Mouse (Mus musculus) CH12.LX (cell line): Measurements from ENCODE around the gene Wnk2. TPM values are rescaled to one million over a fixed set of nuclear protein-coding genes. Genes with fewer than 3 reads are reported as not detected.

Source experiments
- DNase-seq: peaks from one replicate; pipeline ENCODE4 v3.0.0-alpha.2; 2013; ENCODE audit errors: extremely low read depth
- H3K27ac ChIP-seq: 2 replicates; pipeline ENCODE4 v1.5.1; 2012; ENCODE audit warnings: low read depth, mild to moderate bottlenecking, control low read depth, moderate library complexity; ENCODE audit not compliant: insufficient read depth
- H3K27me3 ChIP-seq: replicated peaks from 2 replicates; pipeline ENCODE3; 2012; ENCODE audit warnings: inconsistent platforms
- H3K36me3 ChIP-seq, 2 experiments: replicated peaks in 1 of 2; 2 replicates each; pipeline versions ENCODE3 to v1.6.1; 2012; ENCODE audit warnings: inconsistent platforms in 1 of 2, low read length in 1 of 2, mild to moderate bottlenecking in 1 of 2, mixed read lengths in 1 of 2, moderate library complexity in 1 of 2; ENCODE audit not compliant: control insufficient read depth in 1 of 2, insufficient read depth in 1 of 2
- H3K4me1 ChIP-seq, 2 experiments: 2 replicates each; pipeline ENCODE4 v1.6.1; 2012; ENCODE audit warnings: inconsistent platforms in 1 of 2, moderate library complexity in 1 of 2; ENCODE audit not compliant: insufficient read depth in 2 of 2, control insufficient read depth in 1 of 2
- H3K4me2 ChIP-seq: 2 replicates; pipeline ENCODE4 v1.6.1; 2012; ENCODE audit warnings: low read depth, mild to moderate bottlenecking, control low read depth; ENCODE audit not compliant: poor library complexity, insufficient read depth, severe bottlenecking
- H3K4me3 ChIP-seq, 3 experiments: fragments of 150-350 bp in 1 of 3; sonication (generic) in 1 of 3; replicated peaks in 1 of 3; 2 replicates each; pipeline versions ENCODE3 to v1.5.1; 2011 to 2012; ENCODE audit warnings: low read depth in 2 of 3, low read length in 2 of 3, mild to moderate bottlenecking in 2 of 3, moderate library complexity in 2 of 3, control low read depth in 1 of 3, improper control_type of control experiment in 1 of 3, inconsistent platforms in 1 of 3, mixed read lengths in 1 of 3; ENCODE audit not compliant: poor library complexity in 1 of 3
- H3K79me2 ChIP-seq: replicated peaks from 2 replicates; pipeline ENCODE4 v1.6.1; 2012; ENCODE audit warnings: mild to moderate bottlenecking, moderate library complexity; ENCODE audit not compliant: control insufficient read depth, poor library complexity, insufficient read depth, severe bottlenecking; ENCODE audit errors: extremely low read depth
- H3K9ac ChIP-seq: 2 replicates; pipeline ENCODE4 v1.6.1; 2012; ENCODE audit warnings: low read depth, mild to moderate bottlenecking, control low read depth, moderate library complexity; ENCODE audit not compliant: insufficient read depth
- H3K9me3 ChIP-seq: replicated peaks from 2 replicates; pipeline ENCODE3; 2012; ENCODE audit warnings: low read length, inconsistent platforms, mixed read lengths
- BHLHE40 ChIP-seq: IDR thresholded peaks from 2 replicates; pipeline ENCODE4 v1.6.1; 2011; ENCODE audit warnings: mild to moderate bottlenecking, low read depth, low read length, improper control_type of control experiment
- CHD1 ChIP-seq: IDR thresholded peaks from 2 replicates; pipeline ENCODE4 v1.6.1; 2012; ENCODE audit warnings: low read depth, low read length, improper control_type of control experiment, inconsistent platforms
- CHD2 ChIP-seq: IDR thresholded peaks from 2 replicates; pipeline ENCODE4 v1.6.1; 2011; ENCODE audit warnings: low read length, improper control_type of control experiment
- CTCF ChIP-seq, 2 experiments: IDR thresholded peaks in 1 of 2; conservative IDR thresholded peaks in 1 of 2; 2 replicates each; pipeline ENCODE4 v1.5.1; 2011 to 2012; ENCODE audit warnings: low read depth in 2 of 2, low read length in 2 of 2, improper control_type of control experiment in 1 of 2, inconsistent platforms in 1 of 2, mild to moderate bottlenecking in 1 of 2, moderate library complexity in 1 of 2
- E2F4 ChIP-seq: IDR thresholded peaks from 2 replicates; pipeline ENCODE4 v1.6.1; 2011; ENCODE audit warnings: low read depth, low read length, improper control_type of control experiment; ENCODE audit not compliant: insufficient replicate concordance
- ETS1 ChIP-seq: conservative IDR thresholded peaks from 2 replicates; pipeline ENCODE4 v1.6.1; 2012; ENCODE audit warnings: low read depth, mild to moderate bottlenecking, inconsistent platforms, low read length, improper control_type of control experiment, moderate library complexity
- GABPA ChIP-seq: IDR thresholded peaks from 2 replicates; pipeline ENCODE4 v1.6.1; 2012; ENCODE audit warnings: low read depth, low read length, improper control_type of control experiment, inconsistent platforms; ENCODE audit not compliant: insufficient replicate concordance
- JUN ChIP-seq: IDR thresholded peaks from 2 replicates; pipeline ENCODE4 v1.6.1; 2011; ENCODE audit warnings: low read depth, mild to moderate bottlenecking, low read length, improper control_type of control experiment, moderate library complexity; ENCODE audit not compliant: insufficient read depth
- JUND ChIP-seq: conservative IDR thresholded peaks from 2 replicates; pipeline ENCODE4 v1.6.1; 2011; ENCODE audit warnings: low read depth, low read length, improper control_type of control experiment
- MAX ChIP-seq: IDR thresholded peaks from 2 replicates; pipeline ENCODE4 v1.6.1; 2011; ENCODE audit warnings: low read length, improper control_type of control experiment
- MEF2A ChIP-seq: IDR thresholded peaks from 2 replicates; pipeline ENCODE4 v1.6.1; 2014; ENCODE audit warnings: low read depth, mild to moderate bottlenecking, inconsistent platforms, low read length, improper control_type of control experiment, borderline replicate concordance
- MXI1 ChIP-seq: IDR thresholded peaks from 2 replicates; pipeline ENCODE4 v1.6.1; 2011; ENCODE audit warnings: mild to moderate bottlenecking, low read depth, low read length, improper control_type of control experiment
- PAX5 ChIP-seq: IDR thresholded peaks from 2 replicates; pipeline ENCODE4 v1.6.1; 2012; ENCODE audit warnings: low read length, inconsistent platforms, mixed read lengths
- POLR2A ChIP-seq: IDR thresholded peaks from 2 replicates; pipeline ENCODE4 v1.6.1; 2011; ENCODE audit warnings: low read depth, mild to moderate bottlenecking, improper control_type of control experiment, low read length
- SIN3A ChIP-seq: IDR thresholded peaks from 2 replicates; pipeline ENCODE4 v1.6.1; 2012; ENCODE audit warnings: low read length, improper control_type of control experiment, inconsistent platforms
- SMC3 ChIP-seq: IDR thresholded peaks from 2 replicates; pipeline ENCODE4 v1.6.1; 2011; ENCODE audit warnings: low read depth, low read length, improper control_type of control experiment
- TCF12 ChIP-seq: IDR thresholded peaks from 2 replicates; pipeline ENCODE4 v1.6.1; 2014; ENCODE audit warnings: low read depth, mild to moderate bottlenecking, inconsistent platforms, low read length, improper control_type of control experiment
- ZKSCAN1 ChIP-seq: IDR thresholded peaks from 2 replicates; pipeline ENCODE4 v1.6.1; 2012; ENCODE audit warnings: low read depth, inconsistent platforms, low read length, improper control_type of control experiment, borderline replicate concordance
- ZMIZ1 ChIP-seq: IDR thresholded peaks from 2 replicates; pipeline ENCODE4 v1.6.1; 2012; ENCODE audit warnings: low read depth, mild to moderate bottlenecking, inconsistent platforms, low read length, improper control_type of control experiment
- ZNF384 ChIP-seq: IDR thresholded peaks from 2 replicates; pipeline ENCODE4 v1.6.1; 2012; ENCODE audit warnings: low read depth, low read length, improper control_type of control experiment, inconsistent platforms
- dilution Hi-C: fragments of 300-500 bp; cut with MboI; formaldehyde crosslinking; loops from 2 replicates; pipeline ENCODE4 v1.14.3; 2020; ENCODE audit warnings: low sequenced_read_pairs; ENCODE audit not compliant: extremely low pct_unique_long_range_greater_than_20kb, extremely low pct_ligation_motif_present
- in situ Hi-C: fragments of 300-500 bp; cut with MboI; formaldehyde crosslinking; loops from 3 replicates; pipeline ENCODE4 v1.14.3; 2019; ENCODE audit warnings: low sequenced_read_pairs, low pct_ligation_motif_present, low pct_unique_long_range_greater_than_20kb, mixed read lengths
- polyA plus RNA-seq: library from polyadenylated mRNA; unstranded; fragments of >175 nt; gene quantifications from 2 replicates; pipeline ENCODE4 v1.2.1, GENCODE M21; 2012; ENCODE audit warnings: low read depth; ENCODE audit not compliant: insufficient read length
- total RNA-seq, 2 experiments: library from RNA; depleted of rRNA; stranded (reverse); fragments of 300-350 nt in 1 of 2; fragments of >200 nt in 1 of 2; gene quantifications; 2 replicates each; pipeline ENCODE4 v1.2.3; 2012 to 2014

The Wnk2 gene
- total and polyA plus RNA-seq, 3 experiments = 0.04 TPM; not detected in 2

- no peak overlapping the region for H3K4me3 ChIP-seq
- H3K79me2 ChIP-seq = no peaks in the 10 kb centered on the region
- H3K36me3 ChIP-seq = no peaks in the 10 kb centered on the region
- H3K9ac ChIP-seq = no peak overlapping the region
- TF ChIP-seq GABPA = no peak
- no peak for TF ChIP-seq TCF12
- TF ChIP-seq MEF2A = no peak
- TF ChIP-seq JUND = no peak
- TF ChIP-seq BHLHE40 = no peak
- TF ChIP-seq ZMIZ1 = no peak
- TF ChIP-seq ZNF384 = no peak
- TF ChIP-seq CTCF (conservative IDR thresholded peaks at IDR 0.05 in 1 of 2, IDR thresholded peaks at IDR 0.05 in 1 of 2; ENCODE audit: low read depth in 2 of 2, low read length in 2 of 2) = no peak
- TF ChIP-seq MXI1 = no peak
- no peak for TF ChIP-seq CHD1
- TF ChIP-seq JUN = no peak
- TF ChIP-seq SMC3 = no peak
- no peak for TF ChIP-seq MAX
- TF ChIP-seq ETS1 = no peak
- TF ChIP-seq ZKSCAN1 = no peak
- TF ChIP-seq PAX5 = no peak
- no peak for TF ChIP-seq E2F4
- TF ChIP-seq POLR2A = no peak
- peak overlapping the region; percentile 12; the same call in 1 of the 2 replicates for H3K4me2 ChIP-seq
- DNase-seq = no peak
- peaks cover 10 to 32% of the 10 kb centered on the region in 2 experiments for H3K4me1 ChIP-seq
- H3K27ac ChIP-seq = no peak overlapping the region
- H3K9me3 ChIP-seq = no peaks in the 10 kb centered on the region
- peaks cover 4% of the 10 kb centered on the region for H3K27me3 ChIP-seq
- in situ Hi-C loops = no loop called here
- dilution Hi-C loops = no loop called here
Measured at GRCm38 (mm10) chr13:49069393-49069792, 78.4 kb downstream of the Wnk2 start.

- H3K4me3 ChIP-seq = no peak overlapping the region
- no peaks in the 10 kb centered on the region for H3K79me2 ChIP-seq
- in situ Hi-C loops (no loop called here), dilution Hi-C loops (no loop called here)
- H3K36me3 ChIP-seq = no peaks in the 10 kb centered on the region
- no peak for DNase-seq
- no peak for TF ChIP-seq SIN3A
- TF ChIP-seq CHD1 = no peak
- TF ChIP-seq CHD2 = no peak
- no peak overlapping the region for H3K4me2 ChIP-seq
- no peak overlapping the region for H3K27ac ChIP-seq
- no peaks in the 10 kb centered on the region for H3K27me3 ChIP-seq
- no peak overlapping the region for H3K9ac ChIP-seq
- H3K9me3 ChIP-seq = peaks cover 7% of the 10 kb centered on the region
- H3K4me1 ChIP-seq = peaks cover 0 to 3% of the 10 kb centered on the region in 2 experiments; a peak in 2 of 4 replicates
Measured at GRCm38 (mm10) chr13:49064257-49064656, 83.6 kb downstream of the Wnk2 start.
